Mouse (Mus musculus) C2C12 (cell line): ENCODE data around the gene Slc25a38.

ENCODE experiments used
- CTCF ChIP-seq: IDR thresholded peaks from one replicate; pipeline ENCODE4 v1.5.1; 2011; ENCODE audit not compliant: control insufficient read depth, insufficient read depth, insufficient read length
- MAX ChIP-seq: IDR thresholded peaks from one replicate; pipeline ENCODE4 v1.6.1; 2011; ENCODE audit warnings: mild to moderate bottlenecking, control low read depth
- USF1 ChIP-seq: IDR thresholded peaks from one replicate; pipeline ENCODE4 v1.6.1; 2011; ENCODE audit warnings: low read depth, mild to moderate bottlenecking, control low read depth, moderate library complexity

DNA sequence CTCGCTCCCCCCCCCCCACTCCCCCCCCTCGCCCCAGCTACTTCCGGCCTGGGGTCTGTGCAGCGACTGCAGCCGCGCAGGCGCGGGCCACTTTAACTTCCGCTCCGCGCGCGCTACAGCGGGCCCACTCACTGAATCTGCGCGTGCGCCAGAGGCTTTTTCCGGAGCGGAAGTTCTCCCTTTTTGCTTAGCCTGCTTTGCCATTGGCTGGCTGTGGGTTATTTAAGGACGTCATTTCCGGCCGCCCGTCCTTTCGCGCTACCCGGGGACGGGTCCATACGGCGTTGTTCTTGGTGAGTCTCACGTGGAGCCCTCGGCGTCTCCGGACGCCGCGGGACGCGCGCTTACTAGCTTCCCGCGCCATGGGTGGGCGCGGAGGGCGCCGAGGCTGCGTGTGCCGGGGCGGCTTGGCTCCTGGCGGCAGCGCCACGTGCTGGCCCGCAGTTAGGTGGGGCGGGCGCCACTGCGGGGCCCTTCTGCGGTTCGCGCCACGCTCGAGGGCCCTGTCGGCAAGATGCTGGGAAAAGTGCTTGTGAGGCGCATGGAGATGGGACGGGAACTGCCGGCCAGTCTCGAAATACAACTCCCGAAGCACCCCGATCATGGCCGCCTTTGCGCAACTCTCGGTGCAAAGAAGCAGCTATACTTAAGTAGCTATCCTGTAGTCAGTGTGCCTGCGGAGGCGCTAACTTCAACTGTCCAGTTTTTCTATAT lies 17.5 kb downstream of the Slc25a38 start, which contains the start of gene Rpsa:
- TF ChIP-seq USF1, result no peak
- no peak for TF ChIP-seq CTCF
- TF ChIP-seq MAX, result peak; percentile 88
